Mouse (Mus musculus) cerebellum, adult 2 months (tissue): ENCODE data around the gene Casz1.

ENCODE experiments used
- CTCF ChIP-seq: fragments of 200-500 bp; IDR thresholded peaks from 2 replicates; pipeline ENCODE4 v1.5.1; 2011; ENCODE audit warnings: low read depth, mild to moderate bottlenecking, control low read depth, low read length, moderate library complexity, borderline replicate concordance; ENCODE audit not compliant: insufficient read depth
- POLR2A ChIP-seq: fragments of 200-500 bp; IDR thresholded peaks from 2 replicates; pipeline ENCODE4 v1.6.1; 2011; ENCODE audit warnings: low read length, control low read depth, borderline replicate concordance; ENCODE audit not compliant: insufficient read depth

- no peak for TF ChIP-seq CTCF
- no peak for TF ChIP-seq POLR2A
These were observed 24.1 kb upstream of the Casz1 start for GRCm38 (mm10) chr4:148780097-148780621.
